ENCODE assay signal across 10 mouse cellular contexts in the genomic region with DNA sequence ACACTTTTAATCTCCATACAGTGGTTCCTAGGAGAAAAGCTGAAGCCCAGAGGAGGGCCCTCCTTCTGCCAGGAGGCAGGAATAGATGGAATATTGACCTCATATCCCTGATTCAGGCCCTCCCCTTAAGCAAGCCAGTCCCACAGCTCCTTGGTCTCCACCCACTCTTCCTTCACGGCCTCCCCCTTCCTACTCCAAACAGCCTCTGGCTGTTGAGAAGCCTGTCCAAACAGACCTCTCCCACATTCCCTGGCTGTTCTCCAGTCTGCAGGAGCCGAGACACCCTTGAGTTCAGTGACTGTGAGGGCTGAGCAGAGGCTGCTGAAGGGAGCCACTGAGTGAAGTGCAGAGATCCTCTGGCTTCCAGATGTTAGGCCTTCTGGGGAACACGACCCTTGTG. TPM values are rescaled to one million over a fixed set of nuclear protein-coding genes. Genes with fewer than 3 reads are reported as not detected.
DNase-seq lines count a peak whose midpoint lies in the region; ATAC-seq and TF ChIP-seq lines count a peak whose summit lies in the region.
"Had no signal": no experiment of that assay in that cellular context is flagged by ENCODE, and none has a peak within 500 bp of the region (broad histone marks: within the 10 kb centered on the region; RNA-seq: fewer than 3 reads in every experiment).

A gene (plus strand): TSS at position 194 of the 400 bp plus-strand sequence.

- no peaks in the 10 kb centered on the region for H3K36me3 ChIP-seq in liver, embryonic 15.5 days (replicated peaks)
- H3K36me3 ChIP-seq: embryonic facial prominence, embryonic 12.5 days had no signal

- TF ChIP-seq POLR2A in embryonic fibroblast, embryonic 13.5 days (IDR thresholded peaks at IDR 0.05; ENCODE audit: low read depth, low read length) = peak; percentile 31

- H3K4me2 ChIP-seq in liver, embryonic 15.5 days = no peak within 1 kb of the TSS
- H3K4me2 ChIP-seq: embryonic facial prominence, embryonic 12.5 days had no signal

- TF ChIP-seq CTCF in embryonic fibroblast, embryonic 13.5 days (IDR thresholded peaks at IDR 0.05; ENCODE audit: borderline replicate concordance, insufficient read depth, low read length) = no peak

- DNase-seq in frontal cortex, postnatal 25 days (ENCODE audit: low spot score in 2 of 2) = no peak
- peak; percentile 82 to 83 for DNase-seq in heart, postnatal 36 days
- DNase-seq in urinary bladder, postnatal 36 days (ENCODE audit: low spot score in 2 of 2) = peak; percentile 61 to 86
- no peak for DNase-seq in embryo, embryonic 9.5 days (ENCODE audit: extremely low spot score)

- peak; percentile 29; the same call in 1 of the 2 replicates for ATAC-seq in frontal cortex, adult (ENCODE audit: low TSS enrichment)
- no peak for ATAC-seq in liver, embryonic 15.5 days (ENCODE audit: insufficient read depth)
- no peak for ATAC-seq in granulocyte monocyte progenitor cell, adult 5-6 weeks (replicated peaks; ENCODE audit: poor library complexity, severe bottlenecking)

- intact Hi-C loops in heart, postnatal 36 days (cut with DNase I) = loop anchor here (5.0 kb wide), 1 partner anchor 145 kb away; a partner anchor contains a TSS

- no peaks in the 10 kb centered on the region for H3K27me3 ChIP-seq in liver, embryonic 15.5 days
- H3K27me3 ChIP-seq: embryonic facial prominence, embryonic 12.5 days had no signal

- H3K9ac ChIP-seq in liver, embryonic 15.5 days = no peak within 1 kb of the TSS
- H3K9ac ChIP-seq: embryonic facial prominence, embryonic 12.5 days had no signal

- no peaks in the 10 kb centered on the region for H3K9me3 ChIP-seq in liver, embryonic 15.5 days (replicated peaks)
- H3K9me3 ChIP-seq: embryonic facial prominence, embryonic 12.5 days had no signal

- H3K4me1 ChIP-seq in embryonic fibroblast, embryonic 13.5 days (ENCODE audit: control insufficient read depth, insufficient read depth, low read length) = peaks cover 16% of the 10 kb centered on the region; the same call in 1 of the 2 replicates
- H3K4me1 ChIP-seq in liver, embryonic 15.5 days (replicated peaks) = peaks cover 33% of the 10 kb centered on the region

- H3K4me3 ChIP-seq in embryonic fibroblast, embryonic 13.5 days (ENCODE audit: insufficient read depth, low read length) = no peak within 1 kb of the TSS
- H3K4me3 ChIP-seq in liver, embryonic 15.5 days (replicated peaks) = no peak within 1 kb of the TSS
- H3K4me3 ChIP-seq: embryonic facial prominence, embryonic 12.5 days had no signal

- 39% methylated on average over 3 of the region's 3 CpGs for WGBS in liver, embryonic 15.5 days (ENCODE audit: insufficient replicate concordance)

- H3K27ac ChIP-seq in embryonic fibroblast, embryonic 13.5 days (ENCODE audit: insufficient read depth, low read length) = peak within 1 kb of the TSS; percentile 49
- H3K27ac ChIP-seq in liver, embryonic 15.5 days (replicated peaks) = peak within 1 kb of the TSS; percentile 11; the same call in 1 of the 2 replicates
- H3K27ac ChIP-seq: embryonic facial prominence, embryonic 12.5 days had no signal

RNA-seq across cellular contexts. Expression of the gene that starts here (rescaled TPM):
- polyA plus RNA-seq in embryonic fibroblast, embryonic 13.5 days (2011; ENCODE audit: insufficient read length, low read depth, missing spikeins) = 0.33 and 0.35 TPM in 2 replicates
- total RNA-seq in heart, postnatal 36 days (2021) = 1 to 10 TPM; 4.2 to 4.7 TPM
- polyA plus RNA-seq in liver, embryonic 15.5 days (2015; fragmentation: Nextera tagmentation; extraction: Ambion mirVana) = 0.10 and 0.20 TPM in 2 replicates
- total RNA-seq in granulocyte monocyte progenitor cell, adult 5-6 weeks (2014; fragmentation: Nextera tagmentation) = not detected in 2 replicates
- total RNA-seq in granulocyte monocyte progenitor cell, adult 5-6 weeks (2017) = not detected in 2 replicates
- total RNA-seq: neutrophil, adult 5-6 weeks had no signal

Comparison
In these comparisons a context has a peak if more than half of its experiments do, and no peak if none do; other contexts are left out.
1. RNA of the gene that starts here (total RNA-seq): 4.2 to 4.7 TPM in heart, postnatal 36 days; not detected in granulocyte monocyte progenitor cell, adult 5-6 weeks; every median in the first group is over 4 times any median in the second.
2. DNase-seq: peak in heart, postnatal 36 days (2 of 2) and urinary bladder, postnatal 36 days (2 of 2); none in frontal cortex, postnatal 25 days (0 of 2) and embryo, embryonic 9.5 days (single experiment).